Mouse (Mus musculus): ENCODE results near the gene Fkbp14. TPM values are rescaled to one million over a fixed set of nuclear protein-coding genes. Genes with fewer than 3 reads are reported as not detected.

Fkbp14 gene
- total and polyA plus RNA-seq, 3 experiments = 5.4 to 10.7 (median 7.6) TPM

DNA sequence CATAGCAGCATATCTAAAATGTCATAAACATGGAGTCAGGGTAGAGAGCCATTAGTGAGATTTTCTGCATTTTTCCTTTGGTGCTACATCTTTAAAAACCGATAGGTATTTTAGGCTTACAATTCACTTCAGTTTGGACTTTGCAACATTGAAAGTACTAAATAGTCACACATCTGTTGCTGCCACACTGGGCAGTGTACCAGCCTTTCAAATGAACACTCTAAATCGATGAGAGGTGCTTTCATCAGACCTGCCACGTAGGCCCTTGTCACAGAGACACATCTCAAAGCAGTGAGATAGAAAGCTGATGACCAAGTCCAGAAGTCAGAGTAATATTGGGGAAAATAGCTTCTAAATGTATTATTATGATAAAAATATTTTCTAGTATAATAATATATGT is 31.3 kb upstream of the Fkbp14 start:
- 87% methylated on average over 3 of the region's 3 CpGs for WGBS
- no peaks in the 10 kb centered on the region for H3K79me2 ChIP-seq (replicated peaks; ENCODE audit: control insufficient read depth, insufficient read depth, low read length)
- H3K9ac ChIP-seq (ENCODE audit: low read depth, low read length) = no peak overlapping the region
- intact Hi-C loops (cut with DNase I) = loop anchor here (2.0 kb wide), 1 partner anchor 42 kb away; no protein-coding TSS in a partner anchor
- H3K27ac ChIP-seq = no peak overlapping the region
- H3K36me3 ChIP-seq (ENCODE audit: control insufficient read depth, insufficient read depth, low read length) = no peaks in the 10 kb centered on the region; the same call in 1 of the 2 replicates
- DNase-seq = no peak
- TF ChIP-seq EP300 (IDR thresholded peaks at IDR 0.05; ENCODE audit: insufficient read depth, low read depth, low read length) (no peak), POLR2A (IDR thresholded peaks at IDR 0.05; ENCODE audit: insufficient read depth, low read depth, low read length) (no peak), CTCF (IDR thresholded peaks at IDR 0.05) (no peak)
- no peaks in the 10 kb centered on the region; the same call in 1 of the 2 replicates for H3K4me1 ChIP-seq (ENCODE audit: control insufficient read depth, insufficient read depth, low read length)
- no peak overlapping the region for H3K4me3 ChIP-seq
- H3K27me3 ChIP-seq (ENCODE audit: control insufficient read depth, insufficient read depth, low read length) = no peaks in the 10 kb centered on the region

DNA sequence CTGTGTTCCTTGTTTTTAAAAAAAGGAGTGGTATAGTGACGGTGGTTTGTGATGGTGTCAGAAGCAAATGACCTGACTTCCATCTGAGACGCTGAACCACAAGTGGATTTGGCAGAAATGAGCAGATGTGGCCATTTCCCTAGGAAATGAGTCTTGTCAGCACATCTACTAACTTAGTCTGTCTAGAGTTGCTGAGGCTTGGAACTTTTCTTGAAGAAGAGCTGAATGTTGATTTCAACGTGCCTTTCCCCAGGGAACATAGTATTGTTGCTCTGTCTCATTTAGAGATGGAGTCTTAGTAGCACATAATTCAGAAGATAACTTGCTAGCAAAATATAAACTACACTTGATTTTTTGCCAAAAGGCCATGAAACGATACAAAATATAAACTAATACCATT is 23.2 kb upstream of the Fkbp14 start:
- intact Hi-C loops (cut with DNase I) = no loop called here
- Histone ChIP-seq H3K9ac (ENCODE audit: low read depth, low read length) (no peak overlapping the region), H3K4me1 (ENCODE audit: control insufficient read depth, insufficient read depth, low read length) (peaks cover 2% of the 10 kb centered on the region; the same call in 1 of the 2 replicates), H3K36me3 (ENCODE audit: control insufficient read depth, insufficient read depth, low read length) (peaks cover 2% of the 10 kb centered on the region), H3K79me2 (replicated peaks; ENCODE audit: control insufficient read depth, insufficient read depth, low read length) (no peaks in the 10 kb centered on the region), H3K4me3 (no peak overlapping the region), H3K27me3 (ENCODE audit: control insufficient read depth, insufficient read depth, low read length) (no peaks in the 10 kb centered on the region), H3K27ac (no peak overlapping the region)
- TF ChIP-seq EP300 (IDR thresholded peaks at IDR 0.05; ENCODE audit: insufficient read depth, low read depth, low read length) = no peak
- TF ChIP-seq POLR2A (IDR thresholded peaks at IDR 0.05; ENCODE audit: insufficient read depth, low read depth, low read length) = no peak
- TF ChIP-seq CTCF (IDR thresholded peaks at IDR 0.05) = no peak
- WGBS = 58% methylated on average over 4 of the region's 4 CpGs
- no peak for DNase-seq

DNA sequence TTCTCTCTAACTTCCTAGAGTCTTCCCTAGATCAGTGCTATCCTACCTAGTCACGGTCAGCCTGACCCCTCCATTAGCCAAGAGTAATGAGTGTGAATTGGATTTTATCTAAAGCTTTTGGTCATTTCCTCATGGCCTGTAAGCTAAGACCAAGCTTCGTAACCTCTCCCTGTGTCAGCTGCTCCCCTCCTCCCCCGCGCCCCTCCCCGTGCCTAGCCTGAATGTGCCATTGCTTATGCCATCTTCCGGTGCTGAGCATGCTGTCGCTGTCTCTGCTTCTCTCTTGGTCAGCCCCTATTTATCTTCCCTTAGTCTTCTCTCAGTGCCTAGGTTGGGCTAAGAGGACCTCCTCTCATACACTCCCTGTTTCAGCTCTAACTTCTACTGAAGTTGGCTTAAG is 22.4 kb upstream of the Fkbp14 start:
- no peak for DNase-seq
- intact Hi-C loops (cut with DNase I) = no loop called here
- Histone ChIP-seq H3K9ac (ENCODE audit: low read depth, low read length) (no peak overlapping the region), H3K4me1 (ENCODE audit: control insufficient read depth, insufficient read depth, low read length) (peaks cover 2% of the 10 kb centered on the region; the same call in 1 of the 2 replicates), H3K36me3 (ENCODE audit: control insufficient read depth, insufficient read depth, low read length) (peaks cover 2% of the 10 kb centered on the region), H3K4me3 (no peak overlapping the region), H3K27ac (no peak overlapping the region), H3K27me3 (ENCODE audit: control insufficient read depth, insufficient read depth, low read length) (no peaks in the 10 kb centered on the region), H3K79me2 (replicated peaks; ENCODE audit: control insufficient read depth, insufficient read depth, low read length) (no peaks in the 10 kb centered on the region)
- no peak for TF ChIP-seq EP300 (IDR thresholded peaks at IDR 0.05; ENCODE audit: insufficient read depth, low read depth, low read length)
- TF ChIP-seq POLR2A (IDR thresholded peaks at IDR 0.05; ENCODE audit: insufficient read depth, low read depth, low read length) = no peak
- TF ChIP-seq CTCF (IDR thresholded peaks at IDR 0.05) = no peak
- 74% methylated on average over 7 of the region's 7 CpGs for WGBS

GRCm38 (mm10) chr6:54617363-54617762 is 20.3 kb upstream of the Fkbp14 start:
- Histone ChIP-seq H3K27ac (no peak overlapping the region), H3K9ac (ENCODE audit: low read depth, low read length) (no peak overlapping the region), H3K79me2 (replicated peaks; ENCODE audit: control insufficient read depth, insufficient read depth, low read length) (no peaks in the 10 kb centered on the region; the same call in 1 of the 2 replicates), H3K36me3 (ENCODE audit: control insufficient read depth, insufficient read depth, low read length) (peaks cover 2% of the 10 kb centered on the region), H3K4me1 (ENCODE audit: control insufficient read depth, insufficient read depth, low read length) (peaks cover 2% of the 10 kb centered on the region; the same call in 1 of the 2 replicates), H3K27me3 (ENCODE audit: control insufficient read depth, insufficient read depth, low read length) (no peaks in the 10 kb centered on the region), H3K4me3 (no peak overlapping the region)
- WGBS = 79% methylated on average over 3 of the region's 3 CpGs
- TF ChIP-seq CTCF (IDR thresholded peaks at IDR 0.05) = 0 out of 2 replicates have a peak, but pooled peaks have one; percentile 15
- no peak for TF ChIP-seq EP300 (IDR thresholded peaks at IDR 0.05; ENCODE audit: insufficient read depth, low read depth, low read length)
- intact Hi-C loops (cut with DNase I) = no loop called here
- no peak for DNase-seq

GRCm38 (mm10) chr6:54606241-54606640 is 9.1 kb upstream of the Fkbp14 start:
- Histone ChIP-seq H3K79me2 (replicated peaks; ENCODE audit: control insufficient read depth, insufficient read depth, low read length) (no peaks in the 10 kb centered on the region), H3K27ac (no peak overlapping the region), H3K36me3 (ENCODE audit: control insufficient read depth, insufficient read depth, low read length) (no peaks in the 10 kb centered on the region; the same call in 1 of the 2 replicates), H3K27me3 (ENCODE audit: control insufficient read depth, insufficient read depth, low read length) (no peaks in the 10 kb centered on the region), H3K4me1 (ENCODE audit: control insufficient read depth, insufficient read depth, low read length) (peaks cover 2% of the 10 kb centered on the region), H3K9ac (ENCODE audit: low read depth, low read length) (no peak overlapping the region), H3K4me3 (no peak overlapping the region)
- TF ChIP-seq EP300 (IDR thresholded peaks at IDR 0.05; ENCODE audit: insufficient read depth, low read depth, low read length) (no peak), POLR2A (IDR thresholded peaks at IDR 0.05; ENCODE audit: insufficient read depth, low read depth, low read length) (no peak), CTCF (IDR thresholded peaks at IDR 0.05) (no peak)
- intact Hi-C loops (cut with DNase I) = no loop called here
- DNase-seq = no peak
- 40% methylated on average over 4 of the region's 4 CpGs for WGBS

- no peak overlapping the region for H3K27ac ChIP-seq
- 0 out of 2 replicates have a peak, but pooled peaks cover 1% of the 10 kb centered on the region for H3K79me2 ChIP-seq (replicated peaks; ENCODE audit: control insufficient read depth, insufficient read depth, low read length)
- no peak overlapping the region for H3K9ac ChIP-seq (ENCODE audit: low read depth, low read length)
- 100% methylated on average over 1 of the region's 1 CpGs for WGBS
- peaks cover 2% of the 10 kb centered on the region for H3K4me1 ChIP-seq (ENCODE audit: control insufficient read depth, insufficient read depth, low read length)
- no peak for DNase-seq
- H3K27me3 ChIP-seq (ENCODE audit: control insufficient read depth, insufficient read depth, low read length) = no peaks in the 10 kb centered on the region
- intact Hi-C loops (cut with DNase I) = no loop called here
- no peaks in the 10 kb centered on the region; the same call in 1 of the 2 replicates for H3K36me3 ChIP-seq (ENCODE audit: control insufficient read depth, insufficient read depth, low read length)
- TF ChIP-seq EP300 (IDR thresholded peaks at IDR 0.05; ENCODE audit: insufficient read depth, low read depth, low read length) = no peak
- TF ChIP-seq POLR2A (IDR thresholded peaks at IDR 0.05; ENCODE audit: insufficient read depth, low read depth, low read length) = no peak
- no peak for TF ChIP-seq CTCF (IDR thresholded peaks at IDR 0.05)
- no peak overlapping the region for H3K4me3 ChIP-seq
Measured at GRCm38 (mm10) chr6:54604001-54604715, 7.0 kb upstream of the Fkbp14 start.
